Mouse (Mus musculus) left cerebral cortex, adult 9 months (tissue): ENCODE data around the gene Ing5.
A peak's percentile ranks its signal among the peaks of the same experiment; 100 is the strongest.
"Not testable (repeated sequence)": the region's sequence is repeated elsewhere in the genome, so short reads cannot be mapped to it uniquely, and the experiment has no call there.

Source experiments
- DNase-seq, 2 experiments: peaks; one replicate each; pipeline ENCODE4 v3.0.0; 2022; ENCODE audit warnings: low spot score in 2 of 2

The Ing5 gene

DNA sequence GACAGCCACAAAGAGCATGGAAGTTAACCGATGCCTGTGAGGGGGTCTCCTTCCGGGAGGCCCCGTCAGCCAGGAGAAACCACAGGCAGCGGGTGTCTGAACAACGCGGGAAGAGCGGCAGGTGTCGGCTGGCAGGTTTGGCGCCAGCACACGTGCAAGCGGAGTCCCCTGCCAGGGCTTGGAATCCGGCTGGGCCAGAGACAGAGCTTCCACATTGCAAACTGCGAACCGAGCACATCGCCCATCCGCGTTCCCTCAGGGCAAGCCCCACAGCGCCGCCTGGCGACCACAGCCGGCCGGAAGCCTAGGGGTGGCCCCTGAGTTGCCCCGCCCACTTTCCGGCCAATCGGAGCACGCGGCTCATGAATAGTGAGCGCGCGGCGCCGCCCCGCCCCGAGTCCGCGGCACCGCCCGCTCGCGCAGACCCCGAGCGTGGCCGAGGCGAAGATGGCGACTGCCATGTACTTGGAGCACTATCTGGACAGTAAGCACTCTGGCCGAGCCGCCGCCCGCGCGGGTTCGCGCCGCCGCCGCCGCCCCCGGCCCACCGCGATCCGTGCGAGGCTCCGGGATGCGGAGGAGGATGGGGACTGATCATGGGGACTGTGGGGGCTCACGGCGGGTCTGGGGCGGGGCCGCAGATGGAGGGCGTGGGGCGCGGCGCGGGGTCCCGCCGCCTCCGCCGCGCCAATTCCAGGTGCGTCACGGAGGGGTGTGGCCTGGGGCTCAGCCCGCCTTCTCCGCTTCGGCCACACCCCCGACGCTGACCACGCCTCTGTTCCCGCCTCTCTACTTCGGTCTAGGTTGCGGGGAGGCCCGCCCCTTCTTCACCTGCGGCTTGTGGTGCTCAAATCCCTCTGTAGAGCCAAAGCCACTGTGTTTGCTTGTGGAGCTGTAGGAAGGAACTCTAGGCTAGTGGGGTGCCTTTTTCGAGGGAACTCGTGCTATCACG is at the start of gene Ing5:
Ing5 (plus strand) TSS at position 410 of the 952 bp plus-strand sequence.
- DNase-seq = peak; percentile 95 to 100

- peak; percentile 87 to 94 for DNase-seq
These were observed 49.0 kb upstream of the Ing5 start, which contains the start of gene Thap4 for GRCm38 (mm10) chr1:93754573-93755290. Thap4 (minus strand) TSS chr1:93754864.

DNA sequence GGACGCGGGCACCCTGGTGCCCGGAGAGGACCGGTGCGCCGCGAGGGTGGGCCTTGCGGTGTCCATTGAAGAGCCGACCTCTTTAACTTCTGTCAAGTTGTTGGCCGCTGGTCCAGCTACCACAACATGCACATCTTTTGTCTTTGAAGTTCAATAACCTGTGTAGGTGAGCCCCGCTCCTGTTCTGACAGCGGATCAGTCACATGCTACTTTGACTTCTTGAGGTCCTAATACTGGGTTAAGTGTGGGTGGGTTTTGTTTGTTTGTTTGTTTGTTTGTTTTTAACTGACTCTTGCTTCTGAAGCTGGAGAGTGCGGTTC is 48.5 kb upstream of the Ing5 start:
- DNase-seq = no peak

- no peak for DNase-seq
These were observed 48.1 kb upstream of the Ing5 start for GRCm38 (mm10) chr1:93755618-93756017.

- DNase-seq = no peak
These were observed 47.6 kb upstream of the Ing5 start for GRCm38 (mm10) chr1:93756154-93756553.

- DNase-seq = no peak
These were observed 43.7 kb upstream of the Ing5 start for GRCm38 (mm10) chr1:93760076-93760475.

DNA sequence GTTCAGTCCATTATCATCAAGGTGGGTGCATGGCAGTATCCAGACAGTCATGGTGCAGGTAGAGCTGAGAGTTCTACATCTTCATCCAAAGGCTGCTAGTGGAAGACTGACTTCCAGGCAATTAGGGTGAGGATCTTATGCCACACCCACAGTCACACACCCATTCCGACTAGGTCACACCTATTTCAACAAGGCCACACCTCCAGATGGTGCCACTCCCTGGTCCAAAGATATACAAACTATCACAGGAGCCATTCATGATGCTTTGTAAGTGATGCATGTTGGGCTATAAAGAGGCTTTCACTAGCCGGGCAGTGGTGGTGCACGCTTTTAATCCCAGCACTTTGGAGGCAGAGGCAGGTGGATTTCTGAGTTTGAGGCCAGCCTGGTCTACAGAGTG is 40.2 kb upstream of the Ing5 start:
- not testable (repeated sequence) for DNase-seq

- DNase-seq = no peak
These were observed 38.7 kb upstream of the Ing5 start for GRCm38 (mm10) chr1:93764871-93765591.

- no peak for DNase-seq
These were observed 36.2 kb upstream of the Ing5 start for GRCm38 (mm10) chr1:93767600-93767999.

DNA sequence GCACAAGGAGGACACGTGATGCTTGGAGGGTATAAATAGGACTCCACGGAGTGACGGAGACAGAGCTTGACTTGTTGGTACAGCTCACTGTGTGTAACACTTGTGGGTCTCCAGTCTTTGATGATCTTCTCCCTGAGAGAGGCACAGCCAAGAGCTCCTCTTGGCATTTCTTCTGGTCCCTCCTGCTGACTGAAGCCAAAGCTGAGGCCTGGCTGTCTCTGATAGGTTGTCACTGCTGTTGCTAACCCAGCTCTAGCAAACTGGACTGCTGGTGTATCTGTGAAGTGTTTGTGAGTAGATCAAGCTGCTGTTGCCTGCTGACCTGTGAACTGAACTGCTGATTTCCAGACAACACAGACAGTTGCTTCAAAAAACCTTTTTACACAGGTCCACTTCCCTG is 33.9 kb upstream of the Ing5 start:
- DNase-seq = no peak

GRCm38 (mm10) chr1:93776686-93777085 is 27.1 kb upstream of the Ing5 start:
- no peak for DNase-seq

DNA sequence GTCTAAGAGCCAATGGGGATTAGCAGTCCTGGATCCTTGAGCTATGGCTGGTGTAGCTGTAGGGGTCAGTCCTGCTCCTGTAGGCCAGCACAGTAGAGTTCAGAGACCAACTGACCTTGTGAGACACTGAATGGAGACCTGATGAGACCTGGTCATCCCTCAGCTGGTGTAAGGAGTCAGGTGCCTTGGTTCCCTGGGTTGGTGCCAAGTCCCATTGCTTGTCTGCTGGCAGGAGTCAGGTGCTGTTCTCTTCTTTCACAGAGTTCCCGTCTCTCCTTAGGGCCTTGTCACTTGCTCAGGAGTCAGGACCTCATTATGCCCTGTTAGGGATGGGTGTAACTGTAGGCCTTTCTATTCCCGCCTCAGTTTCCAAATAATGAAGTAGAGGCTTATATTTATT is 16.9 kb upstream of the Ing5 start:
- DNase-seq = no peak

GRCm38 (mm10) chr1:93794526-93794925 is 9.2 kb upstream of the Ing5 start:
- DNase-seq = no peak

DNA sequence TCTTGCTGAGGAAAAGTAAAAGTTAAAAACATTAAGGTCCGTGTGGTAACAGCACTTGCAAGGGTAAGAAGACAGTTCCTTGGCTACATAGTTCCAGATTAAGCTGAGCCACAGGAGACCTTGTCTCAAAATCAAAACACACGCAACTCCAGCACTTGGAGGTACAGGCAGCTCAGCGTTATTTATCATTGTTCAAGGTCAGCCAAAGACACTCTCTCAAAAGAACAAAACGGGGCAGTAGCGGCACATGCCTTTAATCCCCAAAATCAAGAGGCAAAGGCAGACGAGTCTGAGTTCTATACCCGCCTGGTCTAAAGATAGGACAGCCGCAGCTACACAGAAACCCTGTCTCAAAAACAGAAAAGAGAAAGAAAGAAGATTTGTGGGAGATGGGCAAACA is 7.9 kb upstream of the Ing5 start:
- DNase-seq = no peak

GRCm38 (mm10) chr1:93800670-93801503 is 2.9 kb upstream of the Ing5 start:
- DNase-seq = no peak

DNA sequence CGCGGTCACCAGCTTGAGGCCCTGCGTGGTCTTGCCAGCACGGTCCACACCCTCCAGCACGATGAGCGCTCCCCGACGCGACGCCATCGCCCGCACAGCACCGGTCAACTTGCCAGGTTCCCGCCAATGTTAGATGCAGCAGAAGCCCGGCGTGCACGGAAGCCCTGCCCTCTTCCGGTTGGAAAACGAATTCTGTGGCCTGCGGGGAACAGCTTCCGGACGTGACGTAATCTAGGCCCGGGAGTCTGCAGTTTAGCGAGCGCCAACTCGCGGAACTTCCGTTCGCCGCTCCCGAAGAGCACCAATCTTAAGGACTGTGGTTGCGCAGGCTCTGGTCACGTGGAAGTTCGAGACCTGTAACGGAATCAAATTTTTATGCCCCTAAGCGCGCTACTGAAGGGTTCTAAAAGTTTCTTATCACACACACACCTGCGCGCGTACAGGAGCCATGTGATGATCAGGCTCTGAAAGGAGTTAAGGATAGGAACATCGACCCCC is 2.0 kb upstream of the Ing5 start, which contains the start of gene Dtymk:
Dtymk (minus strand) TSS at position 194 of the 498 bp plus-strand sequence.
- peak; percentile 89 to 94 for DNase-seq

DNA sequence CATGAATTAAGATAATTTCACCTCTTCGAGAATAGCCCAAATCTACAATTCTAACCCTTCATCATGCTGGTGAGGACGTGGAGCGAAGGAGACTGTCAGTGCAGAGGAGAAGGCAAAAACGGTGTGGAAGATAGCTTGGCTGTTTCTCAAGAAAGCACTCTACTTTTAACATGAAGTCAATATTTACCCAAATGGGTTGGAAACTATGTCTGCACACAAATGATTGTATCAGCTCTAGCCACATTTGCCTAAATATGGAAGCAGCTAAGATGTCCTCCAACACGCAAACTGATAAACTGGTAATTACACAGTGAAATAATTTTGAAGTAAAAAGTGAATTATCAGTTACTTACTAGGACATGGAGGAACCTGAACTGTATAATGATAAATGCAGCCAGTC is 994 bp upstream of the Ing5 start:
- DNase-seq = no peak

- no peak for DNase-seq
These were observed 1.1 kb downstream of the Ing5 start for GRCm38 (mm10) chr1:93804818-93805217.

DNA sequence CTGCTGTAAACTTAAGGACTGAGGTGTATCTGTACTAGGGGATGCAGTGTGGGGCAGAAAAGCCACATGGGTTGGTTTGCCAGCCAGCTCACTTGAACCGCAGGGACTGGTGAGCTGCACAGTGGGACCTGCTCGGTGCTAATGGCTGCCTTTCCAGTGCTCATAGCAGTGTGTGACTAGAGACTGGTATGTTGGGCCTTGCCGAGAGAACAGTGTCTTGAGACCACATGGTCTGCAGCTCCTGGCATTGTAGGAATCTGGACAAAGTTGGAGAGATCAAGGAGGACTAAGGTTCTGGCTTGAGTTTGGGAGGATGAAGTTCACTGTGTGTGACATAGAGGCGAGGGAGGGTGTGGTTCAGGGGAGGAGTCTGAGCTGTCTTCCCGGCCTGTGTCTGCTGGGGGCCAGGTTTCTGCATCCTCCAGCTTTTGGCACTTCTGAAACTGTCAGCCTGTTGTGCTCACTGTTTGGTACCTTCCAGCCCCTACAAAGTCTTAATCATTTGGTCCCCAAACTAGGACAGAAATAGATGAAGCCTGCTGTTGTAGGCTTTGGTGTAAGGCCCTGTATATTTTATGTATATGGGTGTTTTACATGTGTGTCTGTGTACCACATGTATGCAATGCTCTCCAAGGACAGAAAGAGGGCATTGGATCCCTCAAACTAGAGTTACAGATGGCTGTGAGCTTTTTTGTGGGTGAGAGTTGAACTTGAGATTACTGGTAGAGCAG is 1.6 kb downstream of the Ing5 start:
- DNase-seq = no peak

- DNase-seq = no peak
These were observed 5.1 kb downstream of the Ing5 start for GRCm38 (mm10) chr1:93808871-93809270.
